ENCODE assay signal across 8 mouse cellular contexts in the genomic region with DNA sequence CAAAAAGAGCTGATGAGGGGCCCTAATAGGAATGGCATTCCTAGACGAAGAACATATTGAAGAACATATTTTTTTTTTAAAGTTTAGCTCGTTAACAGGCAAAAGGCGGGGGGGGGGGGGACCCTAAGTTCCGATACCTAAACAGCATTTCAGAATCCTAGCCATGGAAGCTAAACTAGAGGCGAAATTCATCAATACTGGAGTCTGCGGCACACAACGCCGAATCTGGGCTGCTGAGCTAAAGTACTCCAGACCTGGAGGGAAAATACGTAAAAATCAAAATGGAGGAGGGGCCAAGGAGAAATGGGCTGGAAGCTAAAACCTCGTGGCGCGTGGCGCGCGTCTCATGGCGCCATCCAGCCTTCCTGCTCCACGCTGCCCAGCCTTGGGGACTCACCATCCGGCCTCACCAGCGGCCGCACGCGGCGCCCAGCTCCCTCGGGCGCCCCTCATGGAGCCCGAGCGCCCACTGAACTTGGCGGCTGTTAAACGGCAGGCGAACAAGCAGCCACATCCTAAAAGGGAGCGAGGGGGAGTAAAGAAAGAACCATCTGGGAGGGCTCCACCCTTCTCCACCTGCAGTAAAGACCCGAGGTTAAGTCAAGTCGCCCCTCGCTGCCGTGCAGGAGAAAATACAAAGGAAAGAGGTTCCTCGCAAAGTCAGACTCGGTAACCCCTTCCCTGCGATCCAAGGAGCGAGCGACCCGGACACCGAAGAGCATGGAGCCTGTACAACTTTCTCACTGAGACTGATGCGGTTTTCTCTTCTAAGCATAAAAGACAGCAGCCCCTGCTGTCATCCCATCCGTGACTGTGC. TPM values are rescaled to one million over a fixed set of nuclear protein-coding genes. Genes with fewer than 3 reads are reported as not detected.
DNase-seq lines count a peak whose midpoint lies in the region; ATAC-seq and TF ChIP-seq lines count a peak whose summit lies in the region.

No protein-coding gene starts in this region.

- H3K9me3 ChIP-seq in heart, embryonic 11.5 days (replicated peaks; ENCODE audit: control insufficient read depth, low read length) = no peaks in the 10 kb centered on the region
- H3K9me3 ChIP-seq in forebrain, embryonic 11.5 days (ENCODE audit: control insufficient read depth, low read length) = no peaks in the 10 kb centered on the region
- no peaks in the 10 kb centered on the region for H3K9me3 ChIP-seq in hindbrain, postnatal 0 days (ENCODE audit: low read length)
- no peaks in the 10 kb centered on the region for H3K9me3 ChIP-seq in limb, embryonic 14.5 days (ENCODE audit: control insufficient read depth, low read length)
- no peaks in the 10 kb centered on the region for H3K9me3 ChIP-seq in midbrain, embryonic 13.5 days

- H3K4me3 ChIP-seq in heart, embryonic 11.5 days (ENCODE audit: low read depth, low read length) = peak overlapping the region; percentile 77
- H3K4me3 ChIP-seq in bone marrow, adult 2 months (replicated peaks; ENCODE audit: control insufficient read depth, low read depth, low read length) = peak overlapping the region; percentile 90
- H3K4me3 ChIP-seq in forebrain, embryonic 11.5 days (ENCODE audit: low read depth, low read length) = peak overlapping the region; percentile 75
- peak overlapping the region; percentile 90 for H3K4me3 ChIP-seq in hindbrain, postnatal 0 days (ENCODE audit: low read length)
- H3K4me3 ChIP-seq in limb, embryonic 14.5 days (replicated peaks; ENCODE audit: low read length) = peak overlapping the region; percentile 89
- H3K4me3 ChIP-seq in midbrain, embryonic 13.5 days (replicated peaks) = peak overlapping the region; percentile 91

- H3K36me3 ChIP-seq in heart, embryonic 11.5 days (ENCODE audit: control insufficient read depth, insufficient read depth, low read length) = no peaks in the 10 kb centered on the region
- H3K36me3 ChIP-seq in forebrain, embryonic 11.5 days (ENCODE audit: control insufficient read depth, insufficient read depth, low read length) = no peaks in the 10 kb centered on the region; the same call in 1 of the 2 replicates
- no peaks in the 10 kb centered on the region for H3K36me3 ChIP-seq in hindbrain, postnatal 0 days (ENCODE audit: insufficient read depth, low read length)
- H3K36me3 ChIP-seq in limb, embryonic 14.5 days (ENCODE audit: control insufficient read depth, insufficient read depth, low read length) = no peaks in the 10 kb centered on the region
- no peaks in the 10 kb centered on the region for H3K36me3 ChIP-seq in midbrain, embryonic 13.5 days

- peak overlapping the region; percentile 89 for H3K9ac ChIP-seq in heart, embryonic 11.5 days (ENCODE audit: low read depth, low read length)
- peak overlapping the region; percentile 96 for H3K9ac ChIP-seq in forebrain, embryonic 11.5 days (ENCODE audit: low read length)
- peak overlapping the region; percentile 76 for H3K9ac ChIP-seq in hindbrain, postnatal 0 days (replicated peaks; ENCODE audit: low read length)
- H3K9ac ChIP-seq in limb, embryonic 14.5 days (ENCODE audit: low read depth, low read length, severe bottlenecking) = peak overlapping the region; percentile 84
- peak overlapping the region; percentile 92 for H3K9ac ChIP-seq in midbrain, embryonic 13.5 days (replicated peaks)

- under 1% methylated on average over 44 of the region's 44 CpGs for WGBS in heart, embryonic 11.5 days (ENCODE audit: insufficient replicate concordance)
- WGBS in bone marrow, adult 2 months = under 1% methylated on average over 44 of the region's 44 CpGs
- WGBS in forebrain, embryonic 11.5 days = under 1% methylated on average over 44 of the region's 44 CpGs
- under 1% methylated on average over 44 of the region's 44 CpGs for WGBS in hindbrain, postnatal 0 days
- under 1% methylated on average over 44 of the region's 44 CpGs for WGBS in limb, embryonic 14.5 days
- under 1% methylated on average over 44 of the region's 44 CpGs for WGBS in midbrain, embryonic 13.5 days

- no peak for TF ChIP-seq CTCF in bone marrow, adult 2 months (IDR thresholded peaks at IDR 0.05; ENCODE audit: control insufficient read depth, insufficient read depth, low read length)
- peak; percentile 13; the same call in 1 of the 2 replicates for TF ChIP-seq CTCF in hindbrain, postnatal 0 days (IDR thresholded peaks at IDR 0.05; ENCODE audit: low read depth)

- peak; percentile 65; the same call in 1 of the 2 replicates for TF ChIP-seq POLR2A in bone marrow, adult 2 months (IDR thresholded peaks at IDR 0.05; ENCODE audit: borderline replicate concordance, control insufficient read depth, low read depth, low read length)
- 0 out of 2 replicates have a peak, but pooled peaks have one; percentile 61 for TF ChIP-seq POLR2A in limb, embryonic 14.5 days (IDR thresholded peaks at IDR 0.05; ENCODE audit: borderline replicate concordance, extremely low read depth, insufficient read depth, insufficient read length)

- H3K27me3 ChIP-seq in heart, embryonic 11.5 days (ENCODE audit: control insufficient read depth, insufficient read depth, low read length) = no peaks in the 10 kb centered on the region
- H3K27me3 ChIP-seq in forebrain, embryonic 11.5 days (ENCODE audit: control insufficient read depth, insufficient read depth, low read length) = peaks cover 2% of the 10 kb centered on the region; the same call in 1 of the 2 replicates
- no peaks in the 10 kb centered on the region for H3K27me3 ChIP-seq in hindbrain, postnatal 0 days (ENCODE audit: insufficient read depth, low read length)
- H3K27me3 ChIP-seq in limb, embryonic 14.5 days (ENCODE audit: control insufficient read depth, insufficient read depth, low read length) = no peaks in the 10 kb centered on the region
- H3K27me3 ChIP-seq in midbrain, embryonic 13.5 days = peaks cover 5% of the 10 kb centered on the region; the same call in 1 of the 2 replicates

- H3K4me1 ChIP-seq in heart, embryonic 11.5 days (ENCODE audit: control insufficient read depth, insufficient read depth, low read length) = peaks cover 24% of the 10 kb centered on the region
- H3K4me1 ChIP-seq in bone marrow, adult 2 months (ENCODE audit: control insufficient read depth, insufficient read depth, low read length) = no peaks in the 10 kb centered on the region; the same call in 1 of the 2 replicates
- H3K4me1 ChIP-seq in forebrain, embryonic 11.5 days (replicated peaks; ENCODE audit: control insufficient read depth, insufficient read depth, low read length) = peaks cover 14% of the 10 kb centered on the region; the same call in 1 of the 2 replicates
- H3K4me1 ChIP-seq in hindbrain, postnatal 0 days (ENCODE audit: insufficient read depth, low read length) = peaks cover 7% of the 10 kb centered on the region; the same call in 1 of the 2 replicates
- peaks cover 12% of the 10 kb centered on the region; the same call in 1 of the 2 replicates for H3K4me1 ChIP-seq in limb, embryonic 14.5 days (ENCODE audit: control insufficient read depth, insufficient read depth, low read length)
- H3K4me1 ChIP-seq in midbrain, embryonic 13.5 days (replicated peaks) = peaks cover 25% of the 10 kb centered on the region

- no peak for DNase-seq in heart, adult 8-10 months (ENCODE audit: low spot score)
- peak; percentile 83 for DNase-seq in forebrain, embryonic 11.5 days (ENCODE audit: low spot score)
- DNase-seq in hindbrain, postnatal 0 days (ENCODE audit: low spot score) = peak; percentile 77
- peak; percentile 65 for DNase-seq in limb, embryonic 14.5 days (ENCODE audit: low spot score)
- peak; percentile 47 to 81 for DNase-seq in spleen, postnatal 4 days (ENCODE audit: low spot score in 2 of 2)

- H3K27ac ChIP-seq in heart, embryonic 11.5 days (ENCODE audit: low read depth, low read length) = peak overlapping the region; percentile 91
- H3K27ac ChIP-seq in bone marrow, adult 2 months (ENCODE audit: control insufficient read depth, insufficient read depth, low read depth, low read length, poor library complexity) = peak overlapping the region; percentile 81
- peak overlapping the region; percentile 90 for H3K27ac ChIP-seq in forebrain, embryonic 11.5 days (ENCODE audit: low read depth, low read length)
- peak overlapping the region; percentile 95 for H3K27ac ChIP-seq in hindbrain, postnatal 0 days
- H3K27ac ChIP-seq in limb, embryonic 14.5 days (replicated peaks; ENCODE audit: low read depth, low read length) = peak overlapping the region; percentile 90
- H3K27ac ChIP-seq in midbrain, embryonic 13.5 days = peak overlapping the region; percentile 99

- H3K4me2 ChIP-seq in heart, embryonic 11.5 days = peak overlapping the region; percentile 78
- H3K4me2 ChIP-seq in forebrain, embryonic 11.5 days (ENCODE audit: low read depth, low read length, severe bottlenecking) = peak overlapping the region; percentile 54
- peak overlapping the region; percentile 68 for H3K4me2 ChIP-seq in hindbrain, postnatal 0 days (ENCODE audit: low read depth, low read length)
- H3K4me2 ChIP-seq in limb, embryonic 14.5 days (replicated peaks; ENCODE audit: low read depth, low read length, severe bottlenecking) = peak overlapping the region; percentile 86
- peak overlapping the region; percentile 72 for H3K4me2 ChIP-seq in midbrain, embryonic 13.5 days (replicated peaks)

- no peak for ATAC-seq in heart, embryonic 11.5 days (replicated peaks; ENCODE audit: insufficient number of reproducible peaks, low FRiP score, low TSS enrichment)
- peak; percentile 39 for ATAC-seq in forebrain, embryonic 11.5 days (replicated peaks; ENCODE audit: low FRiP score)
- ATAC-seq in hindbrain, postnatal 0 days = peak; percentile 24; the same call in 1 of the 2 replicates
- ATAC-seq in limb, embryonic 14.5 days (ENCODE audit: low FRiP score, low read depth) = peak; percentile 21
- peak; percentile 44 for ATAC-seq in midbrain, embryonic 13.5 days

RNA-seq across cellular contexts. Expression of gene Uck2, which starts 1.5 kb away (rescaled TPM):
- polyA plus RNA-seq in heart, embryonic 11.5 days (2014; fragmentation: Nextera tagmentation; extraction: Ambion mirVana) = 66.6 and 71.2 TPM in 2 replicates
- 10 to 100 TPM; 38.7 to 50.3 (median 43.4) TPM for total RNA-seq in heart, adult 8-10 months (2022)
- 25.8 and 42.3 TPM in 2 replicates for polyA plus RNA-seq in bone marrow, adult 2 months (2011; ENCODE audit: insufficient read depth, insufficient read length, low replicate concordance, missing spikeins)
- polyA plus RNA-seq in forebrain, embryonic 11.5 days (2014; fragmentation: Nextera tagmentation; extraction: Ambion mirVana) = 125 and 140 TPM in 2 replicates
- total RNA-seq in hindbrain, postnatal 0 days (2014; rRNA removed) = 71.8 and 91.3 TPM in 2 replicates
- 40.1 and 44.7 TPM in 2 replicates for polyA plus RNA-seq in hindbrain, postnatal 0 days (2015; fragmentation: Nextera tagmentation; extraction: Ambion mirVana)
- 42.5 and 45.7 TPM in 2 replicates for polyA plus RNA-seq in limb, embryonic 14.5 days (2012; rRNA removed)
- polyA plus RNA-seq in limb, embryonic 14.5 days (2014; fragmentation: Nextera tagmentation; extraction: Ambion mirVana) = 69.3 and 78.2 TPM in 2 replicates
- 67.6 and 70.1 TPM in 2 replicates for polyA plus RNA-seq in midbrain, embryonic 13.5 days (2015; fragmentation: Nextera tagmentation; extraction: Ambion mirVana)

RNA-seq across cellular contexts. Expression of gene Tmco1, which starts 24.5 kb away (rescaled TPM):
- polyA plus RNA-seq in heart, embryonic 11.5 days (2014; fragmentation: Nextera tagmentation; extraction: Ambion mirVana) = 96.1 and 98.9 TPM in 2 replicates
- 10 to 100 TPM; 92.5 to 99.4 (median 98.8) TPM for total RNA-seq in heart, adult 8-10 months (2022)
- polyA plus RNA-seq in bone marrow, adult 2 months (2011; ENCODE audit: insufficient read depth, insufficient read length, low replicate concordance, missing spikeins) = 26.4 and 29.7 TPM in 2 replicates
- polyA plus RNA-seq in forebrain, embryonic 11.5 days (2014; fragmentation: Nextera tagmentation; extraction: Ambion mirVana) = 75.2 and 78.5 TPM in 2 replicates
- 47.5 and 63.2 TPM in 2 replicates for total RNA-seq in hindbrain, postnatal 0 days (2014; rRNA removed)
- polyA plus RNA-seq in hindbrain, postnatal 0 days (2015; fragmentation: Nextera tagmentation; extraction: Ambion mirVana) = 70.4 and 80.8 TPM in 2 replicates
- 73.4 and 86.4 TPM in 2 replicates for polyA plus RNA-seq in limb, embryonic 14.5 days (2012; rRNA removed)
- 84.6 and 86.5 TPM in 2 replicates for polyA plus RNA-seq in limb, embryonic 14.5 days (2014; fragmentation: Nextera tagmentation; extraction: Ambion mirVana)
- polyA plus RNA-seq in midbrain, embryonic 13.5 days (2015; fragmentation: Nextera tagmentation; extraction: Ambion mirVana) = 75.3 and 76.9 TPM in 2 replicates
